Mouse (Mus musculus) forebrain, embryonic 10.5 days (tissue): ENCODE results near the gene Lin54. TPM values are rescaled to one million over a fixed set of nuclear protein-coding genes. Genes with fewer than 3 reads are reported as not detected.
"Not testable (repeated sequence)": the region's sequence is repeated elsewhere in the genome, so short reads cannot be mapped to it uniquely, and the experiment has no call there.

Source experiments
- DNase-seq: peaks from one replicate; pipeline ENCODE4 v3.0.0-alpha.2; 2017; ENCODE audit warnings: low spot score; ENCODE audit errors: extremely low spot score
- H3K27ac ChIP-seq: fragments of 300-500 bp; sonication (generic); 2 replicates; pipeline ENCODE4 v1.5.1; 2016; ENCODE audit warnings: mild to moderate bottlenecking
- H3K27me3 ChIP-seq: fragments of 300-500 bp; sonication (generic); 2 replicates; pipeline ENCODE4 v1.6.1; 2016; ENCODE audit warnings: mild to moderate bottlenecking; ENCODE audit not compliant: poor library complexity, severe bottlenecking
- H3K36me3 ChIP-seq: fragments of 300-500 bp; sonication (generic); replicated peaks from 2 replicates; pipeline ENCODE4 v1.6.1; 2016; ENCODE audit warnings: mild to moderate bottlenecking, moderate library complexity
- H3K4me1 ChIP-seq: fragments of 300-500 bp; sonication (generic); 2 replicates; pipeline ENCODE4 v1.6.1; 2016
- H3K4me3 ChIP-seq: fragments of 300-500 bp; sonication (generic); 2 replicates; pipeline ENCODE4 v1.5.1; 2016; ENCODE audit warnings: mild to moderate bottlenecking, moderate library complexity
- H3K9me3 ChIP-seq: fragments of 300-500 bp; sonication (generic); 2 replicates; pipeline ENCODE4 v1.6.1; 2016; ENCODE audit warnings: mild to moderate bottlenecking, moderate library complexity
- WGBS: fragments of 180-500 bp; shearing (Covaris S2); methylation state at CpG from one replicate; pipeline ENCODE4 v1.1.7; 2016; 5-methylcytosine and 5-hydroxymethylcytosine counted together
- polyA plus RNA-seq: library from polyadenylated mRNA; unstranded; fragments of >200 nt; fragmentation: Nextera tagmentation; extraction: Ambion mirVana; gene quantifications from 2 replicates; pipeline ENCODE4 v1.2.1, GENCODE M21; 2016

Lin54 gene
- polyA plus RNA-seq, 1 experiment from 2014 or later = 14.6 TPM

- no peaks in the 10 kb centered on the region for H3K9me3 ChIP-seq
- H3K4me3 ChIP-seq = peak overlapping the region; percentile 67
- under 1% methylated on average over 20 of the region's 20 CpGs for WGBS
- H3K27me3 ChIP-seq = no peaks in the 10 kb centered on the region
- DNase-seq = no peak
- peak overlapping the region; percentile 95 for H3K27ac ChIP-seq
- peaks cover 58% of the 10 kb centered on the region for H3K4me1 ChIP-seq
- peaks cover 48% of the 10 kb centered on the region for H3K36me3 ChIP-seq
Observed at GRCm38 (mm10) chr5:100428734-100429343, 71.6 kb downstream of the Lin54 start.

GRCm38 (mm10) chr5:100428031-100428733 lies 72.3 kb downstream of the Lin54 start:
- Histone ChIP-seq H3K27me3 (no peaks in the 10 kb centered on the region), H3K4me3 (peak overlapping the region; percentile 67), H3K36me3 (peaks cover 54% of the 10 kb centered on the region), H3K27ac (peak overlapping the region; percentile 95), H3K4me1 (peaks cover 65% of the 10 kb centered on the region), H3K9me3 (no peaks in the 10 kb centered on the region)
- DNase-seq = no peak
- WGBS = 30% methylated on average over 5 of the region's 5 CpGs

- Histone ChIP-seq H3K9me3 (no peaks in the 10 kb centered on the region), H3K27ac (0 out of 2 replicates have a peak overlapping the region, but pooled peaks have one; percentile 12), H3K4me1 (peaks cover 74% of the 10 kb centered on the region), H3K27me3 (no peaks in the 10 kb centered on the region), H3K36me3 (peaks cover 63% of the 10 kb centered on the region), H3K4me3 (peak overlapping the region; percentile 67)
- no peak for DNase-seq
- WGBS = 73% methylated on average over 9 of the region's 9 CpGs
Observed at GRCm38 (mm10) chr5:100427276-100427675, 73.2 kb downstream of the Lin54 start.

GRCm38 (mm10) chr5:100425823-100426222 lies 74.6 kb downstream of the Lin54 start:
- DNase-seq, H3K27ac ChIP-seq, H3K27me3 ChIP-seq, H3K9me3 ChIP-seq: not testable (repeated sequence)
- peaks cover 71% of the 10 kb centered on the region for H3K4me1 ChIP-seq
- H3K36me3 ChIP-seq = peaks cover 76% of the 10 kb centered on the region
- 82% methylated on average over 2 of the region's 2 CpGs for WGBS
- H3K4me3 ChIP-seq = peak overlapping the region; percentile 67

GRCm38 (mm10) chr5:100424252-100424651 lies 76.2 kb downstream of the Lin54 start:
- Histone ChIP-seq H3K27ac (no peak overlapping the region), H3K27me3 (no peaks in the 10 kb centered on the region), H3K4me1 (peaks cover 61% of the 10 kb centered on the region), H3K4me3 (peak overlapping the region; percentile 30), H3K36me3 (peaks cover 91% of the 10 kb centered on the region), H3K9me3 (no peaks in the 10 kb centered on the region)
- no peak for DNase-seq
- WGBS = 95% methylated on average over 3 of the region's 3 CpGs

- H3K36me3 ChIP-seq = peaks cover 98% of the 10 kb centered on the region
- H3K27ac ChIP-seq = no peak overlapping the region
- no peaks in the 10 kb centered on the region for H3K27me3 ChIP-seq
- H3K4me1 ChIP-seq = peaks cover 61% of the 10 kb centered on the region
- 81% methylated on average over 7 of the region's 7 CpGs for WGBS
- H3K9me3 ChIP-seq = no peaks in the 10 kb centered on the region
- DNase-seq = no peak
- H3K4me3 ChIP-seq = peak overlapping the region; percentile 30
Observed at GRCm38 (mm10) chr5:100423626-100424025, 76.8 kb downstream of the Lin54 start.

- 72% methylated on average over 4 of the region's 4 CpGs for WGBS
- H3K36me3 ChIP-seq = peaks cover 62% of the 10 kb centered on the region
- no peak overlapping the region for H3K4me3 ChIP-seq
- peaks cover 35% of the 10 kb centered on the region for H3K4me1 ChIP-seq
- H3K27me3 ChIP-seq = no peaks in the 10 kb centered on the region
- H3K9me3 ChIP-seq = no peaks in the 10 kb centered on the region
- no peak for DNase-seq
- no peak overlapping the region for H3K27ac ChIP-seq
Observed at GRCm38 (mm10) chr5:100418861-100419260, 81.6 kb downstream of the Lin54 start.

GRCm38 (mm10) chr5:100418077-100418476 lies 82.4 kb downstream of the Lin54 start:
- no peaks in the 10 kb centered on the region for H3K27me3 ChIP-seq
- no peak overlapping the region for H3K27ac ChIP-seq
- no peak for DNase-seq
- WGBS = 93% methylated on average over 2 of the region's 2 CpGs
- H3K36me3 ChIP-seq = peaks cover 54% of the 10 kb centered on the region
- H3K4me3 ChIP-seq = no peak overlapping the region
- H3K9me3 ChIP-seq = no peaks in the 10 kb centered on the region
- peaks cover 27% of the 10 kb centered on the region for H3K4me1 ChIP-seq

- peak; percentile 96 for DNase-seq
- Histone ChIP-seq H3K36me3 (peaks cover 37% of the 10 kb centered on the region), H3K4me3 (peak within 1 kb of the TSS; percentile 87), H3K9me3 (no peaks in the 10 kb centered on the region), H3K27me3 (no peaks in the 10 kb centered on the region), H3K4me1 (peaks cover 18% of the 10 kb centered on the region), H3K27ac (peak within 1 kb of the TSS; percentile 91)
- under 1% methylated on average over 81 of the region's 82 CpGs for WGBS
Observed at GRCm38 (mm10) chr5:100415761-100416590, 84.5 kb downstream of the Lin54 start, which contains the start of gene Sec31a. Gene Sec31a (minus strand): TSS chr5:100416234.

- no peak for DNase-seq
- Histone ChIP-seq H3K36me3 (peaks cover 24% of the 10 kb centered on the region), H3K27me3 (no peaks in the 10 kb centered on the region), H3K9me3 (no peaks in the 10 kb centered on the region), H3K27ac (no peak overlapping the region), H3K4me1 (peaks cover 18% of the 10 kb centered on the region), H3K4me3 (peak overlapping the region; percentile 87)
- 83% methylated on average over 11 of the region's 11 CpGs for WGBS
Observed at GRCm38 (mm10) chr5:100414474-100415196, 85.8 kb downstream of the Lin54 start.

- 96% methylated on average over 3 of the region's 3 CpGs for WGBS
Observed at GRCm38 (mm10) chr5:100412886-100413285, 87.6 kb downstream of the Lin54 start.

GRCm38 (mm10) chr5:100410281-100410680 lies 90.2 kb downstream of the Lin54 start:
- Histone ChIP-seq H3K36me3 (peaks cover 37% of the 10 kb centered on the region), H3K9me3 (no peaks in the 10 kb centered on the region), H3K27ac (no peak overlapping the region), H3K4me1 (peaks cover 10% of the 10 kb centered on the region), H3K4me3 (no peak overlapping the region), H3K27me3 (no peaks in the 10 kb centered on the region)
- WGBS = 87% methylated on average over 5 of the region's 5 CpGs
- no peak for DNase-seq

More at GRCm38 (mm10) chr5:100412886-100413285, 87.6 kb downstream of the Lin54 start:
- Histone ChIP-seq H3K9me3 (no peaks in the 10 kb centered on the region), H3K27ac (no peak overlapping the region), H3K4me3 (no peak overlapping the region), H3K36me3 (peaks cover 19% of the 10 kb centered on the region), H3K4me1 (peaks cover 18% of the 10 kb centered on the region), H3K27me3 (no peaks in the 10 kb centered on the region)
- DNase-seq = no peak
